Mouse (Mus musculus) small intestine, adult 2 months (tissue): ENCODE data around the gene Tgfbi. TPM values are rescaled to one million over a fixed set of nuclear protein-coding genes. Genes with fewer than 3 reads are reported as not detected.

Experiments
- H3K27ac ChIP-seq: fragments of 200-500 bp; 2 replicates; pipeline ENCODE4 v1.5.1; 2012; ENCODE audit warnings: low read depth, low read length, control low read depth, inconsistent platforms; ENCODE audit not compliant: insufficient read depth
- H3K27me3 ChIP-seq: fragments of 200-500 bp; 2 replicates; pipeline ENCODE4 v1.6.1; 2012; ENCODE audit warnings: mild to moderate bottlenecking, moderate library complexity, low read length, inconsistent platforms; ENCODE audit not compliant: control insufficient read depth, insufficient read depth
- H3K36me3 ChIP-seq: fragments of 200-500 bp; 2 replicates; pipeline ENCODE4 v1.6.1; 2012; ENCODE audit warnings: mild to moderate bottlenecking, low read length, control low read depth, inconsistent platforms; ENCODE audit not compliant: control insufficient read depth, insufficient read depth
- H3K4me1 ChIP-seq: fragments of 200-500 bp; 2 replicates; pipeline ENCODE4 v1.6.1; 2012; ENCODE audit warnings: low read length, inconsistent platforms, mixed read lengths; ENCODE audit not compliant: control insufficient read depth, insufficient read depth, insufficient read length
- H3K4me3 ChIP-seq: fragments of 200-500 bp; 2 replicates; pipeline ENCODE4 v1.5.1; 2012; ENCODE audit warnings: low read depth, mild to moderate bottlenecking, control low read depth, inconsistent platforms, low read length, moderate library complexity
- CTCF ChIP-seq: fragments of 200-500 bp; IDR thresholded peaks from 2 replicates; pipeline ENCODE4 v1.5.1; 2012; ENCODE audit warnings: low read depth, mild to moderate bottlenecking, control low read depth, inconsistent platforms, low read length, moderate library complexity, mixed read lengths; ENCODE audit not compliant: insufficient replicate concordance, insufficient read length; ENCODE audit errors: extremely low read depth
- POLR2A ChIP-seq: fragments of 200-500 bp; IDR thresholded peaks from 2 replicates; pipeline ENCODE4 v1.6.1; 2012; ENCODE audit warnings: low read depth, mild to moderate bottlenecking, control low read depth, inconsistent platforms, low read length, moderate library complexity
- WGBS: fragments of 180-500 bp; shearing (Covaris S2); methylation state at CpG from one replicate; pipeline ENCODE4 v1.1.7; 2018; 5-methylcytosine and 5-hydroxymethylcytosine counted together
- polyA plus RNA-seq: library from polyadenylated mRNA; depleted of rRNA; stranded (reverse); fragments of >200 nt; gene quantifications from 2 replicates; pipeline ENCODE4 v1.2.3, GENCODE M21; 2012

Gene Tgfbi
- polyA plus RNA-seq, 1 experiment, result 221 TPM

GRCm38 (mm10) chr13:56645744-56646143 is 36.4 kb downstream of the Tgfbi start:
- peaks cover 12% of the 10 kb centered on the region for H3K4me1 ChIP-seq
- TF ChIP-seq POLR2A (no peak), CTCF (no peak)
- no peak overlapping the region for H3K27ac ChIP-seq
- H3K4me3 ChIP-seq, result no peak overlapping the region
- H3K27me3 ChIP-seq, result no peaks in the 10 kb centered on the region
- 87% methylated on average over 6 of the region's 6 CpGs for WGBS
- H3K36me3 ChIP-seq, result no peaks in the 10 kb centered on the region

DNA sequence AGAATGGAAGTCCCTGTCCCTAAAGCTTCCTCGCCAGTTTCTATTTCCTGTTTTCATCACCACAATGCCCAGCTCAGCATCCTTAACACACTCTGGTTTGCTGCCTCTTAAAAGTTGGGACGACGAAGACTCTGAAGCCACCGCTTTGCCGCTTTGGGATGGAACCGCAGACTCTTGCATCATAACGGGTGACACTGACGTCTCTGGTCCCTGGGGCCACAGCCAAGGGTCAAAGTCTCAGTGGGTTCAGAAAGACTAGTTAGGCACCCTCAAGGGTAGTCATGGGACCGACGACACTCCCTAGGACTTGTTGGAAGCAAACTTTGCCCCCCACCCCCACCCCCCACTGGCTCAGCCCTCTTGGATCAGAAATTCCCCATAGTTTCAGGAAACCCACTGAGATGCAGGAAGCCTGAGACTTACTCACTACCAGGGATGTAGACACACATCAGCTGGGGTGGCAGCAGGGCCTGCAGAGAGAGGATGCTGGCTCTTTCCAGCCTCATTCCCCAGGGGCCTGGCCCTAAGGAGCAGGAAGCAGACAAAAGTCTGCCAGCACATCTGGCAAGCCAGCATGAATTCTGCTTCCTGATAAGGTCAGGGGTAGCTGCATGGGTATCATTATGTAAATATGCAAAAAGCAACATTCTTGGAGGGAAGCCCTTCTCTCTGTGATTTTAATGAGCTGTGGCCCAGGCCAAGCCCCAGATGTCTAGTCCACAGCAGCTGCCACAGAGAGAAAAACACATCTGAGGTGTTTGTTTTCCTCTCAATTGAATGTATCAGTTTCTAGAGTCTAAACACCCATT is 38.5 kb downstream of the Tgfbi start:
- H3K4me1 ChIP-seq, result peaks cover 12% of the 10 kb centered on the region
- no peaks in the 10 kb centered on the region for H3K27me3 ChIP-seq
- 59% methylated on average over 10 of the region's 10 CpGs for WGBS
- no peaks in the 10 kb centered on the region for H3K36me3 ChIP-seq
- H3K27ac ChIP-seq, result peak overlapping the region; percentile 18; the same call in 1 of the 2 replicates
- H3K4me3 ChIP-seq, result no peak overlapping the region
- TF ChIP-seq POLR2A (no peak), CTCF (no peak)

- Histone ChIP-seq H3K27ac (no peak overlapping the region), H3K4me3 (no peak overlapping the region), H3K27me3 (no peaks in the 10 kb centered on the region), H3K4me1 (peaks cover 12% of the 10 kb centered on the region), H3K36me3 (no peaks in the 10 kb centered on the region)
- 86% methylated on average over 2 of the region's 2 CpGs for WGBS
- no peak for TF ChIP-seq CTCF
- no peak for TF ChIP-seq POLR2A
These were observed 40.7 kb downstream of the Tgfbi start for GRCm38 (mm10) chr13:56650020-56650419.

DNA sequence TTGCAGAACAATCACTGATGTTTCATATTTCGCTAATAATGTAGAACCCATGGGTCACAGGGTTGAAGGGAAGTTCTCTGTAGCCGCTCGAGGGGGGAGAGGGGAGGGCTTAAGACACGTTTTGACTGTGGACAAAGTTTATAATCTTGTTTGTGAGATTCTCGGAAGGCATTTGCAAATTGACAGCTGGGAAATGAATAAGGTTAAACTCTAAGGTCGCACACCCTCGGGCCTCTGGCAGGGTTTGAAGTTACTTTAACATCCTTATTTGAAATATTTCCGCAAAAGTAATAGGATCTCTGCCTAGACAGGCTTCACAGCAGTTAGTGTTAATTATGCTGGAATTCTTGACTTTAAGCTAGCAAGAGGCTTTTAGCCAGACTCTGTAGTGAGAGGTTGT is 43.1 kb downstream of the Tgfbi start:
- 70% methylated on average over 8 of the region's 8 CpGs for WGBS
- no peaks in the 10 kb centered on the region for H3K36me3 ChIP-seq
- no peak overlapping the region for H3K27ac ChIP-seq
- no peak overlapping the region for H3K4me3 ChIP-seq
- H3K4me1 ChIP-seq, result peaks cover 12% of the 10 kb centered on the region
- no peaks in the 10 kb centered on the region for H3K27me3 ChIP-seq
- no peak for TF ChIP-seq CTCF
- TF ChIP-seq POLR2A, result no peak

DNA sequence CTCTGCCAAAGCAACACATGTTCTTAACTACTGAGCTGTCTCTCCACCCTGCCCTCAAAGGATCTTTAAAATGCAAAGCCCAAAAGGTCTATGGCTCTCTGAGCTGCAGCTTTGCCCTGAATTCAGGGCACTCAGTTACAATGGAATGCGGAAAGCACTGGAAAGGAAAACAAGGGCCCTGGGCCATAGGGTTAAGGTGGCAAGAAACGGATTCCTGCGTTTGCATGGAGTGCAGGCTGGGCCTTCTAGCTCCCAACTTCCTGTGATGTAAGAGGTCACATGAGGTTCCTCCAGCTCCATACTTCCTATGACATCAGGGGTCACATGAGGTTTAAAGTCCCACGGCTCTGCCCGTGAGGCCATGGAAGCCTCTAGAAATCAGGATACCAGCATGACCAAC is 44.9 kb downstream of the Tgfbi start:
- Histone ChIP-seq H3K4me1 (0 out of 2 replicates have a peak, but pooled peaks cover 3% of the 10 kb centered on the region), H3K4me3 (no peak overlapping the region), H3K27me3 (no peaks in the 10 kb centered on the region), H3K27ac (no peak overlapping the region), H3K36me3 (no peaks in the 10 kb centered on the region)
- TF ChIP-seq POLR2A, result no peak
- TF ChIP-seq CTCF, result no peak
- WGBS, result 86% methylated on average over 5 of the region's 5 CpGs

DNA sequence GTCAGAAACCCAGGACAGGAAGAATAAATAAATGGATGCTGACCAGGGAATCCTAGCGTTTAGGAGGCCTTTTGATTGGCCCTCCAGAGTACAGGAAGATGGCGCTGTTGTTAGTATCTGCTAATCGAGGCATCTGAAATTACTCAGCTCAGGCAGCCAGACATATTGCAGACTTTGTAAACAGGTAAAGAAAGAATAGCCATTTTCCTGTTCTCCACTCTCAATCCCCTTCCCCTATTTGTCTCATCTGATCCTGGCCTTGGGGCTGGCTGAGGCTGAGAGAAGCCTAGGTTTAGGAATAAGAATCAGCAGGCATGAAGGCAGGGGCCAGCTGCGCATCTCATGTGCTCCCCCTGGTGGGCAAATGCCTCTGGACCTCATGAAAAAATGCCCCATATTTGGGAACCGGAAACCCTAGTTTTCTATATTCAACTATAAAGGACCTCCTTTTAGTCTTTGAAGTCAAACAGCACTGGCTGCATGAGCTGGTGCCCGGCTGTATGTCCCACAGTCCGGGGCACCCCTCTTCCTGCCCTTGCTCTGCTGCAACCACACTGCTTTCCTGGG is 48.7 kb downstream of the Tgfbi start:
- H3K4me1 ChIP-seq, result 0 out of 2 replicates have a peak, but pooled peaks cover 3% of the 10 kb centered on the region
- H3K27me3 ChIP-seq, result no peaks in the 10 kb centered on the region
- 28% methylated on average over 7 of the region's 7 CpGs for WGBS
- no peak overlapping the region for H3K27ac ChIP-seq
- no peaks in the 10 kb centered on the region for H3K36me3 ChIP-seq
- no peak overlapping the region for H3K4me3 ChIP-seq
- TF ChIP-seq POLR2A, result no peak
- peak; percentile 87; the same call in 1 of the 2 replicates for TF ChIP-seq CTCF

- Histone ChIP-seq H3K27me3 (no peaks in the 10 kb centered on the region), H3K27ac (no peak overlapping the region), H3K36me3 (no peaks in the 10 kb centered on the region), H3K4me3 (no peak overlapping the region), H3K4me1 (0 out of 2 replicates have a peak, but pooled peaks cover 3% of the 10 kb centered on the region)
- WGBS, result 65% methylated on average over 6 of the region's 6 CpGs
- no peak for TF ChIP-seq CTCF
- TF ChIP-seq POLR2A, result no peak
These were observed 49.6 kb downstream of the Tgfbi start for GRCm38 (mm10) chr13:56658931-56659330.
